ENCODE assay signal across 25 mouse cellular contexts in genomic region chr4:65350521-65350920, GRCm38 (mm10).
DNase-seq lines count a peak whose midpoint lies in the region; ATAC-seq and TF ChIP-seq lines count a peak whose summit lies in the region.
"Had no signal": no experiment of that assay in that cellular context is flagged by ENCODE, and none has a peak within 500 bp of the region (broad histone marks: within the 10 kb centered on the region; RNA-seq: fewer than 3 reads in every experiment).

No protein-coding gene starts in this region.

- no peak overlapping the region for H3ac ChIP-seq in myocyte (ENCODE audit: control insufficient read depth, insufficient read length)

- TF ChIP-seq POLR2A in lung, adult 2 months (IDR thresholded peaks at IDR 0.05; ENCODE audit: borderline replicate concordance, extremely low read depth, low read depth, low read length), result no peak
- no peak for TF ChIP-seq POLR2A in myocyte (IDR thresholded peaks at IDR 0.05; ENCODE audit: insufficient read length, low read depth)

- no peak overlapping the region for H3K27ac ChIP-seq in lung, embryonic 15.5 days
- H3K27ac ChIP-seq: embryonic facial prominence, embryonic 12.5 days; forebrain, embryonic 13.5 days; heart, adult 2 months; kidney, embryonic 15.5 days; liver, embryonic 12.5 days; macrophage; midbrain, embryonic 12.5 days had no signal

- no peaks in the 10 kb centered on the region for H3K36me3 ChIP-seq in lung, embryonic 15.5 days
- H3K36me3 ChIP-seq in myocyte (ENCODE audit: control insufficient read depth, insufficient read depth), result no peaks in the 10 kb centered on the region
- H3K36me3 ChIP-seq: embryonic facial prominence, embryonic 12.5 days; kidney, embryonic 15.5 days; liver, embryonic 12.5 days; midbrain, embryonic 12.5 days had no signal

- peak; percentile 67; the same call in 1 of the 2 replicates for ATAC-seq in lung, embryonic 15.5 days (ENCODE audit: borderline replicate concordance, extremely low read depth, low FRiP score, low TSS enrichment)
- ATAC-seq: forebrain, embryonic 13.5 days; intestine, postnatal 0 days; liver, embryonic 12.5 days had no signal

- peak; percentile 6 for DNase-seq in gastrocnemius, postnatal 14 days
- no peak for DNase-seq in gastrocnemius, postnatal 36 days
- DNase-seq in lung, adult 2 months, result no peak
- DNase-seq in MN1 (ENCODE audit: low spot score), result peak; percentile 76
- no peak for DNase-seq in ovary, postnatal 10 days (ENCODE audit: low spot score)
- DNase-seq: adrenal gland, postnatal 25 days; cerebellum, adult 11 months; cerebellum, postnatal 10 days; heart, adult 2 months; heart, postnatal 4 days; kidney, postnatal 4 days; right cerebral cortex, adult 18-20 months; spleen, adult 18-20 months; thymus, postnatal 36 days had no signal

- no peaks in the 10 kb centered on the region for H3K27me3 ChIP-seq in lung, embryonic 15.5 days
- H3K27me3 ChIP-seq in myocyte (ENCODE audit: control insufficient read depth, insufficient read depth, insufficient read length), result no peaks in the 10 kb centered on the region
- H3K27me3 ChIP-seq: CH12.LX; embryonic facial prominence, embryonic 12.5 days; forebrain, embryonic 13.5 days; kidney, embryonic 15.5 days; liver, embryonic 12.5 days; midbrain, embryonic 12.5 days had no signal

- intact Hi-C loops in gastrocnemius, postnatal 14 days (cut with DNase I; ENCODE audit: low total_unique reads), result no loop called here
- intact Hi-C loops in gastrocnemius, postnatal 36 days (cut with DNase I), result no loop called here

- H3K9ac ChIP-seq in lung, embryonic 15.5 days, result no peak overlapping the region
- H3K9ac ChIP-seq: embryonic facial prominence, embryonic 12.5 days; forebrain, embryonic 13.5 days; kidney, embryonic 15.5 days; liver, embryonic 12.5 days; midbrain, embryonic 12.5 days had no signal

- TF ChIP-seq CTCF in lung, adult 2 months (IDR thresholded peaks at IDR 0.05; ENCODE audit: insufficient read depth, low read length), result no peak

- H3K4me2 ChIP-seq in lung, embryonic 15.5 days, result no peak overlapping the region
- no peak overlapping the region for H3K4me2 ChIP-seq in myocyte (ENCODE audit: low read depth)
- H3K4me2 ChIP-seq: embryonic facial prominence, embryonic 12.5 days; forebrain, embryonic 13.5 days; kidney, embryonic 15.5 days; liver, embryonic 12.5 days; midbrain, embryonic 12.5 days had no signal

- 37% methylated on average over 7 of the region's 7 CpGs for WGBS in lung, embryonic 15.5 days
- WGBS in lung, adult 2 months, result 59% methylated on average over 7 of the region's 7 CpGs

- H3K4me3 ChIP-seq in lung, embryonic 15.5 days, result no peak overlapping the region
- H3K4me3 ChIP-seq in lung, adult 2 months (replicated peaks; ENCODE audit: extremely low read depth, low read depth, low read length), result no peak overlapping the region
- H3K4me3 ChIP-seq in myocyte, result no peak overlapping the region
- H3K4me3 ChIP-seq: embryonic facial prominence, embryonic 12.5 days; erythroblast, embryonic 14.5 days; forebrain, embryonic 13.5 days; heart, adult 2 months; kidney, embryonic 15.5 days; liver, embryonic 12.5 days; midbrain, embryonic 12.5 days had no signal

- no peaks in the 10 kb centered on the region for H3K79me2 ChIP-seq in myocyte (ENCODE audit: control insufficient read depth, insufficient read depth)

- no peaks in the 10 kb centered on the region for H3K4me1 ChIP-seq in lung, embryonic 15.5 days
- H3K4me1 ChIP-seq in lung, adult 2 months (ENCODE audit: control insufficient read depth, insufficient read depth, low read length), result no peaks in the 10 kb centered on the region
- H3K4me1 ChIP-seq: embryonic facial prominence, embryonic 12.5 days; forebrain, embryonic 13.5 days; kidney, embryonic 15.5 days; liver, embryonic 12.5 days; midbrain, embryonic 12.5 days had no signal

- H3K9me3 ChIP-seq in lung, embryonic 15.5 days, result no peaks in the 10 kb centered on the region
- H3K9me3 ChIP-seq: embryonic facial prominence, embryonic 12.5 days; forebrain, embryonic 13.5 days; kidney, embryonic 15.5 days; liver, embryonic 12.5 days; midbrain, embryonic 12.5 days had no signal

TF ChIP-seq in myocyte, 11 proteins besides CTCF, POLR2A, EP300 and RAD21:
- no peak for TF ChIP-seq E2F4 (IDR thresholded peaks at IDR 0.05; ENCODE audit: insufficient read depth)
- peak; percentile 99 for TF ChIP-seq CEBPB (IDR thresholded peaks at IDR 0.05; ENCODE audit: insufficient read depth, poor library complexity, severe bottlenecking)

Comparison
In these comparisons a context has a peak if more than half of its experiments do, and no peak if none do; other contexts are left out.
1. DNase-seq: peak in gastrocnemius, postnatal 14 days (single experiment) and MN1 (single experiment); none in gastrocnemius, postnatal 36 days (0 of 2), lung, adult 2 months (single experiment) and ovary, postnatal 10 days (single experiment).